Mouse (Mus musculus) lung, postnatal 0 days (tissue): ENCODE results near the gene Gm5767.

Source experiments
- CTCF ChIP-seq: IDR thresholded peaks from 2 replicates; pipeline ENCODE4 v1.5.1; 2016; ENCODE audit warnings: antibody characterized with exemption, mild to moderate bottlenecking
- EP300 ChIP-seq: IDR thresholded peaks from 2 replicates; pipeline ENCODE4 v1.6.1; 2016; ENCODE audit warnings: antibody characterized with exemption, mild to moderate bottlenecking, control low read depth

DNA sequence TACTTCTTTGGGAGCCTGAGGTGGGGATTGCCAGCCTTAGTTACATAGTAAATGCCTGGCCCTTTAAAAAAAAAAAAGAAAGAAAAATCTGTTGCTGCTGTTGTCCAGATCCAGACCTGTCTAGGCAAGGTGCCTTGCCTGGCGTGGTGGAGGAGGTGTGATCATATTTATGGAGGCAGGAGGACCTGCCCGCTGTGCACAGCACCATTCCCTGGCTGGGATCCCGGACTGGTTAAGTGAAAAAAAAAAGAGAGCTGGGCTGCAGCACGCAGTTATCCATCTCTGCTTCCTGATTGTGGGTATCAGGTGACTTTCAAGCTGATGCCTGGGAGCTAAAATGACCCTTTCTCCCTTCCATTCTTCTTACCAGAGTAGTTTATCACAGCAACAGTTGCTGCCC is 4.5 kb downstream of the Gm5767 start:
- no peak for TF ChIP-seq CTCF
- TF ChIP-seq EP300 = no peak
